Mouse (Mus musculus): ENCODE measurements around the gene Matk. TPM values are rescaled to one million over a fixed set of nuclear protein-coding genes. Genes with fewer than 3 reads are reported as not detected.

Matk gene
- total and polyA plus RNA-seq, 2 experiments: 0.43 to 0.65 TPM

- TF ChIP-seq POLR2A (IDR thresholded peaks at IDR 0.05; ENCODE audit: extremely low read depth, insufficient read depth, low read length): no peak
- TF ChIP-seq CTCF (IDR thresholded peaks at IDR 0.05; ENCODE audit: low read depth, low read length): no peak
- H3K27ac ChIP-seq (replicated peaks; ENCODE audit: insufficient read depth, low read depth, low read length): 0 out of 2 replicates have a peak overlapping the region, but pooled peaks have one; percentile 1
- H3K4me1 ChIP-seq (ENCODE audit: control insufficient read depth, insufficient read depth, low read length): peaks cover 35% of the 10 kb centered on the region
- no peak overlapping the region for H3K9ac ChIP-seq (ENCODE audit: low read depth, low read length)
- H3K4me3 ChIP-seq (ENCODE audit: insufficient read depth, low read depth, low read length): no peak overlapping the region
- no peaks in the 10 kb centered on the region for H3K27me3 ChIP-seq (ENCODE audit: control insufficient read depth, insufficient read depth, low read length)
- DNase-seq (ENCODE audit: extremely low read depth, low read depth, low spot score): no peak
- H3K36me3 ChIP-seq (ENCODE audit: control insufficient read depth, insufficient read depth, low read length): no peaks in the 10 kb centered on the region
- peaks cover 55% of the 10 kb centered on the region for H3K79me2 ChIP-seq (ENCODE audit: control insufficient read depth, insufficient read depth, low read length)
- WGBS: 47% methylated on average over 14 of the region's 14 CpGs
Observed at GRCm38 (mm10) chr10:81302781-81303218, 50.1 kb downstream of the Matk start.

- WGBS: 52% methylated on average over 10 of the region's 10 CpGs
- H3K27ac ChIP-seq (replicated peaks; ENCODE audit: insufficient read depth, low read depth, low read length): no peak overlapping the region
- no peaks in the 10 kb centered on the region for H3K27me3 ChIP-seq (ENCODE audit: control insufficient read depth, insufficient read depth, low read length)
- H3K4me1 ChIP-seq (ENCODE audit: control insufficient read depth, insufficient read depth, low read length): peaks cover 32% of the 10 kb centered on the region
- TF ChIP-seq POLR2A (IDR thresholded peaks at IDR 0.05; ENCODE audit: extremely low read depth, insufficient read depth, low read length) (no peak), CTCF (IDR thresholded peaks at IDR 0.05; ENCODE audit: low read depth, low read length) (no peak)
- DNase-seq (ENCODE audit: extremely low read depth, low read depth, low spot score): no peak
- H3K9ac ChIP-seq (ENCODE audit: low read depth, low read length): no peak overlapping the region
- H3K79me2 ChIP-seq (ENCODE audit: control insufficient read depth, insufficient read depth, low read length): peaks cover 50% of the 10 kb centered on the region
- H3K36me3 ChIP-seq (ENCODE audit: control insufficient read depth, insufficient read depth, low read length): no peaks in the 10 kb centered on the region
- no peak overlapping the region for H3K4me3 ChIP-seq (ENCODE audit: insufficient read depth, low read depth, low read length)
Observed at GRCm38 (mm10) chr10:81303258-81303657, 50.5 kb downstream of the Matk start.

GRCm38 (mm10) chr10:81303761-81304160, 51.0 kb downstream of the Matk start:
- Histone ChIP-seq H3K4me1 (ENCODE audit: control insufficient read depth, insufficient read depth, low read length) (peaks cover 28% of the 10 kb centered on the region), H3K27ac (replicated peaks; ENCODE audit: insufficient read depth, low read depth, low read length) (no peak overlapping the region), H3K27me3 (ENCODE audit: control insufficient read depth, insufficient read depth, low read length) (no peaks in the 10 kb centered on the region), H3K79me2 (ENCODE audit: control insufficient read depth, insufficient read depth, low read length) (peaks cover 45% of the 10 kb centered on the region), H3K4me3 (ENCODE audit: insufficient read depth, low read depth, low read length) (no peak overlapping the region), H3K36me3 (ENCODE audit: control insufficient read depth, insufficient read depth, low read length) (no peaks in the 10 kb centered on the region), H3K9ac (ENCODE audit: low read depth, low read length) (no peak overlapping the region)
- WGBS: 57% methylated on average over 7 of the region's 7 CpGs
- DNase-seq (ENCODE audit: extremely low read depth, low read depth, low spot score): no peak
- TF ChIP-seq CTCF (IDR thresholded peaks at IDR 0.05; ENCODE audit: low read depth, low read length): no peak
- TF ChIP-seq POLR2A (IDR thresholded peaks at IDR 0.05; ENCODE audit: extremely low read depth, insufficient read depth, low read length): no peak

GRCm38 (mm10) chr10:81304597-81305238, 52.0 kb downstream of the Matk start:
- peaks cover 41% of the 10 kb centered on the region for H3K79me2 ChIP-seq (ENCODE audit: control insufficient read depth, insufficient read depth, low read length)
- TF ChIP-seq POLR2A (IDR thresholded peaks at IDR 0.05; ENCODE audit: extremely low read depth, insufficient read depth, low read length) (no peak), CTCF (IDR thresholded peaks at IDR 0.05; ENCODE audit: low read depth, low read length) (peak; percentile 97)
- H3K27ac ChIP-seq (replicated peaks; ENCODE audit: insufficient read depth, low read depth, low read length): no peak overlapping the region
- H3K4me3 ChIP-seq (ENCODE audit: insufficient read depth, low read depth, low read length): no peak overlapping the region
- H3K36me3 ChIP-seq (ENCODE audit: control insufficient read depth, insufficient read depth, low read length): no peaks in the 10 kb centered on the region
- H3K27me3 ChIP-seq (ENCODE audit: control insufficient read depth, insufficient read depth, low read length): no peaks in the 10 kb centered on the region
- H3K9ac ChIP-seq (ENCODE audit: low read depth, low read length): no peak overlapping the region
- no peak for DNase-seq (ENCODE audit: extremely low read depth, low read depth, low spot score)
- 4% methylated on average over 8 of the region's 9 CpGs for WGBS
- peaks cover 18% of the 10 kb centered on the region for H3K4me1 ChIP-seq (ENCODE audit: control insufficient read depth, insufficient read depth, low read length)

- H3K4me3 ChIP-seq (ENCODE audit: insufficient read depth, low read depth, low read length): no peak overlapping the region
- no peaks in the 10 kb centered on the region for H3K36me3 ChIP-seq (ENCODE audit: control insufficient read depth, insufficient read depth, low read length)
- H3K27ac ChIP-seq (replicated peaks; ENCODE audit: insufficient read depth, low read depth, low read length): no peak overlapping the region
- no peak for DNase-seq (ENCODE audit: extremely low read depth, low read depth, low spot score)
- H3K79me2 ChIP-seq (ENCODE audit: control insufficient read depth, insufficient read depth, low read length): peaks cover 41% of the 10 kb centered on the region
- no peak for TF ChIP-seq POLR2A (IDR thresholded peaks at IDR 0.05; ENCODE audit: extremely low read depth, insufficient read depth, low read length)
- TF ChIP-seq CTCF (IDR thresholded peaks at IDR 0.05; ENCODE audit: low read depth, low read length): no peak
- H3K4me1 ChIP-seq (ENCODE audit: control insufficient read depth, insufficient read depth, low read length): peaks cover 9% of the 10 kb centered on the region
- H3K27me3 ChIP-seq (ENCODE audit: control insufficient read depth, insufficient read depth, low read length): no peaks in the 10 kb centered on the region
- 91% methylated on average over 14 of the region's 14 CpGs for WGBS
- H3K9ac ChIP-seq (ENCODE audit: low read depth, low read length): no peak overlapping the region
Observed at GRCm38 (mm10) chr10:81305663-81306062, 52.9 kb downstream of the Matk start.

GRCm38 (mm10) chr10:81306173-81306668, 53.5 kb downstream of the Matk start:
- Histone ChIP-seq H3K4me1 (ENCODE audit: control insufficient read depth, insufficient read depth, low read length) (peaks cover 8% of the 10 kb centered on the region), H3K27me3 (ENCODE audit: control insufficient read depth, insufficient read depth, low read length) (no peaks in the 10 kb centered on the region), H3K9ac (ENCODE audit: low read depth, low read length) (no peak overlapping the region), H3K4me3 (ENCODE audit: insufficient read depth, low read depth, low read length) (no peak overlapping the region), H3K79me2 (ENCODE audit: control insufficient read depth, insufficient read depth, low read length) (peaks cover 35% of the 10 kb centered on the region), H3K27ac (replicated peaks; ENCODE audit: insufficient read depth, low read depth, low read length) (no peak overlapping the region), H3K36me3 (ENCODE audit: control insufficient read depth, insufficient read depth, low read length) (no peaks in the 10 kb centered on the region)
- no peak for TF ChIP-seq CTCF (IDR thresholded peaks at IDR 0.05; ENCODE audit: low read depth, low read length)
- no peak for TF ChIP-seq POLR2A (IDR thresholded peaks at IDR 0.05; ENCODE audit: extremely low read depth, insufficient read depth, low read length)
- WGBS: 86% methylated on average over 12 of the region's 12 CpGs
- no peak for DNase-seq (ENCODE audit: extremely low read depth, low read depth, low spot score)
